Mouse (Mus musculus) kidney, postnatal 10 days (tissue): ENCODE results near the gene Smad6.

Source experiments
- DNase-seq: peaks from one replicate; pipeline ENCODE4 v3.0.0; 2021; ENCODE audit warnings: mixed read lengths

Gene Smad6

DNA sequence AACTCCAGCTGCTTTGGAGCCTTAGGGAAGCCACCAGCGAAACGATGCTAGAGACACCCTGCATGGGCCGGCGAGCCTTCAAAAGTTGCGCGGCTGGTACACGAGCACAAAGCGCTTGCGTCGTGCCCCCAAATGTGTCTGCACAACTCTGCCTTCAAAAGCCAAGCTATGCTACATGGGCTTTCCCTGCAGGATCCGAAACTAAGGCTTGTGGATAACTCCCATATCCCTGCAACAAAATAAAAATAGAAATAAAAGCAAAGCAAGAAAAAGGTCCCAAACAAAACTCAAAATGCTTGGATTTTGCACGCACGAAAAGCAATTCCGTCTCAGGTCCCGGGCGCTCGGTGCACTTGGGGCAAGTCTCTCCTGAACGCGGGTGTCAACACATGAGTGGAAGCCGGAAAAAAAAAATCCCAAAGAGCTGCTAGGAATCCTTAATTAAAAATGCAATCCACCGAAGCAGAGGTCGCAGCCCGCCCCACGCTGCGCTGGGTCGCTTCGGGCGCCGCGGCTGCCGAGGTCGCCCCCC, 474 bp downstream of the Smad6 start:
- no peak for DNase-seq

- DNase-seq: peak; percentile 61
Measured at GRCm38 (mm10) chr9:64020606-64021318, 1.1 kb downstream of the Smad6 start.

DNA sequence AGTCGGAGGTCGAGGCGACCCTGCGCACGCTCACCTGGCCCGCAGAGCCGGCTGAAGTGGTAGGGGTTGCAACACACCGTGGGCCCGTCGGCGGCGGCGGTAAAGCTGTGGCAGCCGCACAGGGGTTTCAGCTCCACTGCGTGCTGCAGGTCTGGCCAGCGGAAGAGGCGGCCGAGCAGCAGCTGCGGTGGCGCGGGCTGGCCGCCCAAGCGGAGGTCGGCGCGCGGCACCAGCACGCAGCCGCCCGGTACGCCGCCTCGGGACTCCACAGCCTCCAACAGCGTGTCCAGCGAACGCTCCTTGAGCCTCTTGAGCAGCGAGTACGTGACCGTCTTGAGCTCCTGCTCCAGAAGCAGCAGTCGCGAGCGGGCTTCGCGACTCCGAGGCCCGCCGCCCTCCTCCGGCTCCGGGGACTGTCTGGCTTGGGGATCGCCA, 1.7 kb downstream of the Smad6 start:
- peak; percentile 60 for DNase-seq

DNA sequence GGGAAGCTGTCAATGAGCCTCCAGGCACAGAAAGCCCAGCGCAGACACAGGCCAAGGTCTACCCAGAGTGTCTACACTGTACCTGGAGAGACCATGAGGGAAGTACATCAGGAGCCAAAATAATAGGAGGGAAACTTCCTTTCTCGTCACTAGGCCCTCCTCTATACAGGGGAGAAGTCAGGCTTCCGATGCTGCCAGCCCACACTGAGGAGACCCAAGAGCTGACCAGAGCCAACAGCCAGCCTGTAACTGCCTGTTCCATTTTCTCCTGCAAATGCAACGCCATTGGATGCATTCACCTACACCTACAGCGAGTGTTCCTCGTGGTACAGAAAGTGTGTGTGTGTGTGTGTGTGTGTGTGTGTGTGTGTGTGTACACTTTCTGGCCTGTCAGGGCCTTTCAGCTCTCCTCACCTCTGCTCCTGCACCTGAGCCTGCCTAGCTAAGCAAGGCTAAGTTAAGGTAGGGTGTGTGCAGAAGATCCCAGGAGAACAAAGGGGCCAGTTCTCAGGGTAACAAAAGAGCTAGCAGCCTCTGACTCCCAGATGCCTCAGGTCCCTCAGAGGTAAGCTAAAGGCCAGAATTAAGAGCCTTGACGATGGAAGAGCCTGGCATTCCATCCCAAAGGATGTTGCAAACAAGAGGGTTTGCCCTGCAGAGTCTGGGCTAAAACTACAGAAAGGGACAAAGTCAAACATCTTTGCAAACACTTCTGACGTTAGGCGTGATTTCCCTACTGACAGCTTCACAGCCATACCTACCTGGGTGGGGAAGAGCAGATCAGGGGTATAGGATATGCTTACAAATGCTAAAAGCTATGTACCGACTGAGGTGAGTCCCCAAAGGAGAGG, 2.6 kb downstream of the Smad6 start:
- peak; percentile 25 for DNase-seq

- DNase-seq: peak; percentile 80
Measured at GRCm38 (mm10) chr9:64017861-64018793, 3.7 kb downstream of the Smad6 start.

- peak; percentile 75 for DNase-seq
Measured at GRCm38 (mm10) chr9:64016648-64017400, 5.0 kb downstream of the Smad6 start.

- no peak for DNase-seq
Measured at GRCm38 (mm10) chr9:64016092-64016491, 5.8 kb downstream of the Smad6 start.

- DNase-seq: no peak
Measured at GRCm38 (mm10) chr9:64014801-64015200, 7.1 kb downstream of the Smad6 start.

- no peak for DNase-seq
Measured at GRCm38 (mm10) chr9:64011356-64011755, 10.5 kb downstream of the Smad6 start.

DNA sequence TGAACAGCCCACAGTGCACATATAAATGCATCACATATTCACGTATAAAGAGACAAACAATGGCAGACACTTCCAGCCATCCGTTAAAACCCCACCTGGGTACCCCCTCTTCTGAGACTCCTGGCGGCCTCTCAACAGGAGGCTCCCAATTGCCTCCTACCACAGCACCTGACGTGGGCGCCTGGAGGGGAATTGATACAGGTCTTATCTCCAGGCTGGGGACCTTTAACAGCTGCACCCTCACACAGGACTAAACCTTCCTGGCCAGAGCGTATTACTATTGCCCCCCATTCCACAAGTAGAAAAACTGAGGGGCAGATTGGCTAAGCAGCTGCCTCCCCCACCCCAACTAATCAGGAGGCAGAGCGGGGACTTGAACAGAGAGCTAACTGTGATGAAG, 18.9 kb downstream of the Smad6 start:
- no peak for DNase-seq

GRCm38 (mm10) chr9:64001081-64001480, 20.8 kb downstream of the Smad6 start:
- DNase-seq: no peak

GRCm38 (mm10) chr9:64000085-64000484, 21.8 kb downstream of the Smad6 start:
- no peak for DNase-seq

DNA sequence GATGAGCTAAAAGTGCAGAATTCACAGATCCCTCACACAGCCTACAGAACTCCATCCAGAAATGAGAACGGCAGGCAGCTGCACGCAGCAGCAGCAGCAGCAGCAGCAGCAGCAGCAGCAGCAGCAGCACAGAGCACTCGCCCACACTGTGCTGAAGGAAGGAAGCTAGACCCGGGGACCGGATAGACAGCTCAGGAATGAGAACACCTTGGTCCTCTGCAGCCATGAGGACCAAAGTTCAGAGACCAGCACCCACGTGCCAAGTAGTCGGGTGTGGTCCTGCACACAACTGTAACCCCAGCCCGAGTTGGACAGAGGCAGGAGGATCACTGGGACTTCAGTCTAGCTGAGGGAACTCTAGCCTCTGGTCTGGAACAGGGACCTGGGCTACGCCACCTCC, 22.7 kb downstream of the Smad6 start:
- DNase-seq: no peak

- DNase-seq: no peak
Measured at GRCm38 (mm10) chr9:63998026-63998425, 23.8 kb downstream of the Smad6 start.

DNA sequence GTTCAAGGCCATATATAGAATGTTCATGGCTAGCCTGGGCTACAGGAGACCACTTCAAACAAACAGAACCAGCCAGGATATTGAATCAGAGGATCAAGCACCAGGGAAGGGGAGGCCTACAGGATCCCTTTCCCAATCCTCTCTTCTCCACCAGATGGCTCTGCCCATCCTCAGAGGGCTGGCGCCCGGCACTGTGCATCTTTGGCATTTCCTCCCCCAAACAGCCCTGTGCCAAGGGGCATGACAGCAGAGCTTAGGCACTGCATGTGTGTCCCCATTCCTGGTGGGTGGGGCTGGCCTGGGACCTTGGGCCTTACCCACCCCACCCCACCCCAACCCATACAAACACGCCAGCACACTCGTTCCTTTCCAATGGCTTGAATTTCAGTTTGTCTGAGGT, 24.4 kb downstream of the Smad6 start:
- peak; percentile 35 for DNase-seq

DNA sequence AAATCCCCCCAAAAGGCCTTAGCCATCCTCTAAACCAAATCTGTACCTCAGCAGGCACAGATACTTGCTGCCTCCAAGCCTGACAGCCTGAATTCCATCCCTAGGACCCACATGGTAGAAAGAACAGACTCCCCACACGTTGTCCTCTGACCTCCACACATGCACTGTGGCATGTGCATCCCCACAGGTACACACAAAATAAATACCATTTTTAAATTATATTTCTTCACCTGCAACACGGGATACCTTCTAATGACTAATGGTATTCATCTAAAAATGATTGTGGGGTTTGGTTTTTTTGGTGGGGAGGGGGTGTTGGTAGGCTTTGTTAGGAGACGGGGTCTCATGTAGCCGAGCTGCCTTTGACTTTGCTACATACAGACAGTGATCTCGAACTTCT, 28.6 kb downstream of the Smad6 start:
- DNase-seq: no peak

DNA sequence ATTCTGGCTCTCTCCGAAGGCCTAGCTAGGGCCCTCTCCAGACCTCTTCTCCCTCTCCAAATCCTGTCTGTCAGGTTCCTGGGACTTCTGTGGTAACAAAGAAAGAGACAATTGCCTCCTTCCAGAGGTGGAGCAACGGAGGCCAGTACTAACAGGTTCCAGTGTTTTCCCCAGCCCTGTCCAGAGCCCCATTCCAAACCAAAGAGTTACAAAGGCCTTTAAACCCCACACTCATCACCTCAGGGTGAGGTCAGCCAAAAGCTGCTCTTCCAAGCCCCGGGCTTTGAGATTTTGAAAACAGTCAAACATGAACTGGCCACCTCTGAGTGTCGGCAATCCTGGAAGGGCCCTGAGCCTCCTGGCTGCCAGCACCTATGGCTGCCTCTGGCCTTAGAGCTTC, 29.1 kb downstream of the Smad6 start:
- DNase-seq: no peak

DNA sequence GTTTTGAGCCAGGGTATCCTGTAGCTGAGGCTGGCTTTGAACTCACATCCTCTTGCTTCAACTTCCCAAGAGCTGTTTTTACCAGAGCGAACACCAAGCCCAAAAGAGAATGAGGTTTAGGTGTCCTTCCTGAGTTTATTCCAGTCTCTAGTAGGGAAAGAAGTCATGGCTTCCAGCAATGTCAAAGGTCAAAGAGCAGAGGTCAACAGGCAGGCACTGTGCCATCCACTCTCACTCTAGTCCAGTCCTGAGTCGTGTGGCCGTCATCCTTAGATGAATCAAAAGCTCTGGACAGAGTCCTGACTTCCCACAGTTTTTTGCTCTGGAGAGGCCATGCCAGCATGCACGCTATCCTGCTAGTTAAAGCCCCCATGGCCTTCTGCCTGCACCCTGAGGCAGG, 30.7 kb downstream of the Smad6 start:
- no peak for DNase-seq

DNA sequence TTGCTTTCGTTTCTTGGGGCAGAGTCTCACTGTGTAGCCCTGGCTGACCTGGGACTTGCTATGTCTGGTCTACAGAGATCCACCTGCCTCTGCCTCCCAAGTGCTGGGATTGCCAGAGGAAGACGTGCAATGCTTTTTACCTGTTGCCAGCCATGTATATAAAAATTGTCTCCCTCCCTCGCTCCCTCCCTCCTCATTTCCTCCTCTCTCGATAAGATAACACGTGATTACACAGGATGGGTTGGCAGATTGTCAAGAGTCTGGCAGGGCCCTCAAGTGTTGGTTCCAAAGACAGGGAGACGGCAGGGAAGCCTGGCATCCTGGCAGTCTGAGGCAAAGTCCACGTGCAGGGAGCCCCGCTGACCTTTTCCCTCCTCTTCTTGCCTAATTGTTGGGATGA, 32.2 kb downstream of the Smad6 start:
- DNase-seq: peak; percentile 53

GRCm38 (mm10) chr9:63989214-63989613, 32.6 kb downstream of the Smad6 start:
- no peak for DNase-seq

DNA sequence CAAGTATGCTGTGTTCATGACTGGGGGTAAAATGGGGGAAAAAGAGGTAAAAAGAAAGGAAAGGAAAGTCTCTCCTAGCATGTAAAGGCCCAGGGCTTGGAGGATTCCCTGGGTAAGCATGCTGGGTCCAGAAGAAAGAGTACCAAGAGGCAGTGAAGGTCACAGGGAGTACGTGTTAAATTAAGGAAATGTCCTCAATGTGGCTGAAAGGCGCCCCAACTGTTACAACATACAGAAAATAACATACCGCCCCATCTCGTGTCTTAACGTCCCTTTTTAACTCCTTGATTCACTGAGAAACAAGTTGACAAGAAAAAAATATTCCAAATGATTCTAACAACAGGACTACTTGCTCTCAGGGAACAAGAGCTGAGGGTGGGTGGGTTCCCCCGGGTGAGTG, 36.7 kb downstream of the Smad6 start:
- no peak for DNase-seq
